Mouse (Mus musculus) E14TG2a.4 (cell line): ENCODE measurements at regions not wholly inside any gene's neighbourhood (a gene's known extent, or its start where the extent isn't known, plus 50 kb on each side); places are given as distances from the start of the nearest gene placed in this dataset.
A peak's percentile ranks its signal among the peaks of the same experiment; 100 is the strongest.

ENCODE experiments used
- H3K27me3 ChIP-seq: 2 replicates; pipeline ENCODE4 v1.6.1; 2014; ENCODE audit warnings: low read length, control low read depth; ENCODE audit not compliant: insufficient read depth
- H3K36me3 ChIP-seq: 2 replicates; pipeline ENCODE4 v1.6.1; 2014; ENCODE audit warnings: low read length, control low read depth; ENCODE audit not compliant: insufficient read depth
- H3K4me1 ChIP-seq: replicated peaks from 2 replicates; pipeline ENCODE4 v1.6.1; 2014; ENCODE audit warnings: low read depth, low read length, control low read depth
- H3K4me3 ChIP-seq: replicated peaks from 2 replicates; pipeline ENCODE4 v1.5.1; 2014; ENCODE audit warnings: mild to moderate bottlenecking, low read length
- H3K9me3 ChIP-seq: 2 replicates; pipeline ENCODE4 v1.6.1; 2014; ENCODE audit warnings: low read length, control low read depth
- CTCF ChIP-seq: conservative IDR thresholded peaks from 2 replicates; pipeline ENCODE4 v1.5.1; 2014; ENCODE audit warnings: low read length
- NANOG ChIP-seq: IDR thresholded peaks from 2 replicates; pipeline ENCODE4 v1.6.1; 2014; ENCODE audit warnings: borderline replicate concordance, low read length, mixed read lengths
- POU5F1 ChIP-seq: IDR thresholded peaks from 2 replicates; pipeline ENCODE4 v1.6.1; 2014; ENCODE audit warnings: low read length, borderline replicate concordance

GRCm38 (mm10) chr6:139135693-139136092 is 366.1 kb downstream of the Rergl start:
- no peaks in the 10 kb centered on the region for H3K36me3 ChIP-seq
- no peaks in the 10 kb centered on the region for H3K4me1 ChIP-seq
- H3K27me3 ChIP-seq: no peaks in the 10 kb centered on the region
- H3K9me3 ChIP-seq: no peaks in the 10 kb centered on the region
- no peak for TF ChIP-seq POU5F1
- no peak for TF ChIP-seq NANOG
- TF ChIP-seq CTCF: no peak
- no peak overlapping the region for H3K4me3 ChIP-seq

GRCm38 (mm10) chr6:139132083-139132679 is 369.6 kb downstream of the Rergl start:
- TF ChIP-seq POU5F1: no peak
- no peak for TF ChIP-seq NANOG
- Histone ChIP-seq H3K4me1 (peaks cover 7% of the 10 kb centered on the region), H3K36me3 (no peaks in the 10 kb centered on the region), H3K27me3 (no peaks in the 10 kb centered on the region), H3K4me3 (no peak overlapping the region), H3K9me3 (peaks cover 16% of the 10 kb centered on the region)

- TF ChIP-seq CTCF (no peak), POU5F1 (no peak), NANOG (no peak)
- H3K4me1 ChIP-seq: no peaks in the 10 kb centered on the region
Measured at GRCm38 (mm10) chr6:139108263-139108662, 393.5 kb downstream of the Rergl start.

GRCm38 (mm10) chr6:139103397-139103796 is 398.4 kb downstream of the Rergl start:
- Histone ChIP-seq H3K36me3 (no peaks in the 10 kb centered on the region), H3K9me3 (no peaks in the 10 kb centered on the region), H3K27me3 (no peaks in the 10 kb centered on the region), H3K4me3 (no peak overlapping the region), H3K4me1 (no peaks in the 10 kb centered on the region)
- no peak for TF ChIP-seq CTCF
- no peak for TF ChIP-seq POU5F1
- TF ChIP-seq NANOG: no peak

More at GRCm38 (mm10) chr6:139108263-139108662, 393.5 kb downstream of the Rergl start:
- Histone ChIP-seq H3K9me3 (no peaks in the 10 kb centered on the region), H3K27me3 (no peaks in the 10 kb centered on the region), H3K4me3 (no peak overlapping the region), H3K36me3 (no peaks in the 10 kb centered on the region)

GRCm38 (mm10) chr6:139099273-139099672 is 402.5 kb downstream of the Rergl start:
- TF ChIP-seq NANOG: no peak
- TF ChIP-seq CTCF: no peak
- no peak for TF ChIP-seq POU5F1
- H3K9me3 ChIP-seq: no peaks in the 10 kb centered on the region
- H3K36me3 ChIP-seq: no peaks in the 10 kb centered on the region
- H3K4me3 ChIP-seq: no peak overlapping the region
- no peaks in the 10 kb centered on the region for H3K27me3 ChIP-seq
- H3K4me1 ChIP-seq: no peaks in the 10 kb centered on the region

GRCm38 (mm10) chr6:139075433-139075832 is 417.1 kb upstream of the Igbp1b start:
- Histone ChIP-seq H3K27me3 (no peaks in the 10 kb centered on the region), H3K4me1 (no peaks in the 10 kb centered on the region), H3K9me3 (no peaks in the 10 kb centered on the region), H3K36me3 (no peaks in the 10 kb centered on the region), H3K4me3 (no peak overlapping the region)
- TF ChIP-seq POU5F1: no peak
- no peak for TF ChIP-seq CTCF
- TF ChIP-seq NANOG: no peak

GRCm38 (mm10) chr6:139027696-139028095 is 369.4 kb upstream of the Igbp1b start:
- H3K9me3 ChIP-seq: no peaks in the 10 kb centered on the region
- TF ChIP-seq NANOG (no peak), POU5F1 (no peak), CTCF (no peak)
- H3K36me3 ChIP-seq: no peaks in the 10 kb centered on the region
- peaks cover 4% of the 10 kb centered on the region for H3K4me1 ChIP-seq
- no peak overlapping the region for H3K4me3 ChIP-seq
- no peaks in the 10 kb centered on the region for H3K27me3 ChIP-seq

GRCm38 (mm10) chr6:139014526-139014925 is 356.2 kb upstream of the Igbp1b start:
- H3K9me3 ChIP-seq: no peaks in the 10 kb centered on the region

GRCm38 (mm10) chr6:139010501-139010900 is 352.2 kb upstream of the Igbp1b start:
- Histone ChIP-seq H3K4me3 (no peak overlapping the region), H3K4me1 (no peaks in the 10 kb centered on the region), H3K36me3 (no peaks in the 10 kb centered on the region), H3K27me3 (no peaks in the 10 kb centered on the region), H3K9me3 (no peaks in the 10 kb centered on the region)
- TF ChIP-seq POU5F1: no peak
- TF ChIP-seq NANOG: no peak
- TF ChIP-seq CTCF: no peak

More at GRCm38 (mm10) chr6:139014526-139014925, 356.2 kb upstream of the Igbp1b start:
- no peaks in the 10 kb centered on the region for H3K4me1 ChIP-seq
- H3K36me3 ChIP-seq: no peaks in the 10 kb centered on the region
- H3K4me3 ChIP-seq: no peak overlapping the region
- TF ChIP-seq CTCF (0 out of 2 replicates have a peak, but pooled peaks have one; percentile 17), NANOG (no peak)
- no peaks in the 10 kb centered on the region for H3K27me3 ChIP-seq
